Mouse (Mus musculus) thymus, adult 18-20 months (tissue): ENCODE results near the gene Tacc2.

ENCODE experiments used
- DNase-seq, 2 experiments: peaks; one replicate each; pipeline ENCODE4 v3.0.0; 2022; ENCODE audit warnings: mixed read lengths in 2 of 2

The Tacc2 gene

DNA sequence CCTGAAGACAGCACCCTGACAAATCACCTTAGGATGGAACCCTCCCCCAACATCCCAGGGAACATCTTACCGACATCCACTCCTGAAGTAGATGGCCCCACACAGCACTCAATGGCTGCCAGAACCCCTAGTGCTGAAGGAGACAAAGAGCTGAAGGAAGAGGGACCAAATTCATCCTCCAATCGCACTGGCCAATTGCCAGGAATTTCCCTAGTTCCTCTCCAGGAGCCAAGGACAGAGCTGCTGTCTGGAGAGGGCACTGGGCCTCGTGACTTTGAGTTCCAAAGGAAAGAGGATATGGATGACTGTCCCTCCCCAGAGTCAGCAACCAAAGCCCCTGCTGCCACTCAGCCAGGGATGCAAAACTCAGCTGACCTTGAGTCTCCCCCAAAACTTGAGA is 44.7 kb downstream of the Tacc2 start:
- no peak for DNase-seq

DNA sequence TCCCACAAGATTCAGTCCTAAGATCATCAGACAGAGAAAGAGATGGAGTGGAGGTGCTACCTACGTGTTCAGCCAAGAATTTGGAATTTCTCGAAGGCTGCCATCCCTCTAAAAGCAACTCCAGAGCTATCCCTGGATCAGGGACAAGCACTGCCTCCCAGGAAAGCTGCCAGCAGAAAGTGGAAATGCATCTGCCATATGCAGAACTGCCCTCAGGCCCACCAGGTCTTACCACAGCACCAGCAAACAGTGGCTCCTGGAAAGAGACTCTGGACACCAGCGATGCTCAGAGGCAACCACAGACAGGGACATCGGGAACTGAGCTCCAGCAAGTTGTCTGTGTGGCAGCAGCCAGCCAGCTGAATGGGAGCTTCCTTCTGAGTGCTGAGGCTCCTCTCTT is 45.1 kb downstream of the Tacc2 start:
- DNase-seq: no peak

- DNase-seq: no peak
These were observed 47.1 kb downstream of the Tacc2 start for GRCm38 (mm10) chr7:130624299-130624698.

GRCm38 (mm10) chr7:130625361-130625760 is 48.1 kb downstream of the Tacc2 start:
- DNase-seq: no peak

- no peak for DNase-seq
These were observed 51.4 kb downstream of the Tacc2 start for GRCm38 (mm10) chr7:130628601-130629000.

GRCm38 (mm10) chr7:130629999-130630398 is 52.8 kb downstream of the Tacc2 start:
- DNase-seq: no peak

DNA sequence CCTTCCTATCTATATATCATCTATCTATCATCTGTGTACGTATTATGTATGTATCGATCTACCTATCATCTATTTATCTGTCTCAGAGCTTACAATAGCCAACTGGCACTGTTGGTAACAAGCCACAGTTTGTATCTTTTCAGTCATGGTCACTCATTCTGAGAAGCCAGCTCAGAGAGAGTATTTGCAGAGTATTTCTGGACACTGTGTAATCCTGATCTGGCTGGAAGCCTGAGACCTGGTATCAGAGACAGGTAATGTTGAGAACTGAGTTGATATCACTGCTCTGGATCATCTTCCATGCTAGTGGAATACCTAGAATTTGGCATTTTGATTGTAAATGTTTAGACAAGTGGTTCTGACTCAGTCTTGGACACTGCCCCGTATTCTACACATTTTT is 53.7 kb downstream of the Tacc2 start:
- no peak for DNase-seq

- peak; percentile 52 to 65 for DNase-seq
These were observed 54.5 kb downstream of the Tacc2 start for GRCm38 (mm10) chr7:130631553-130632378.

- DNase-seq: no peak
These were observed 55.1 kb downstream of the Tacc2 start for GRCm38 (mm10) chr7:130632379-130632732.

- no peak for DNase-seq
These were observed 57.1 kb downstream of the Tacc2 start for GRCm38 (mm10) chr7:130634259-130634871.

- DNase-seq: no peak
These were observed 58.0 kb downstream of the Tacc2 start for GRCm38 (mm10) chr7:130635212-130635611.

GRCm38 (mm10) chr7:130636274-130636673 is 59.0 kb downstream of the Tacc2 start:
- no peak for DNase-seq

- no peak for DNase-seq
These were observed 59.7 kb downstream of the Tacc2 start for GRCm38 (mm10) chr7:130636902-130637301.

DNA sequence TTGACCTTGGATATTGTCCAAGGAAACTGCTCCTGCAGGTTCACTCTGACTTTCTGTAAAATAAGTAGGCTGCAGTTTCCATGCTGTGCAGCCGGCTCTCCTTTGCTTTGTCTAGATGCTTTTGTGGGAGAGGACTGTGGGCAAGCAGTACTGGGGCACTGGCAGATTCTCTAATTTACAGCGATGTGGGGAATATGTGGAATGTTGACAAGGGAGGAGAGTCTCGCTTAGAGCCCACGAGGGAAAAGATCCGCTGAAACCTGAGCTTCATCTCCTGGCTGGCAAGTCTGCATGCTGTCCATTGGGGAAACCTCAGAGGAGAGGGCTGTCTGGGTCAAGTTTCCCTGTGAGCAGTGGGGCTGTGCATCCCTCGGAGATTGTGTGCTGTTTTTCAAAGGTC is 60.6 kb downstream of the Tacc2 start:
- no peak for DNase-seq

DNA sequence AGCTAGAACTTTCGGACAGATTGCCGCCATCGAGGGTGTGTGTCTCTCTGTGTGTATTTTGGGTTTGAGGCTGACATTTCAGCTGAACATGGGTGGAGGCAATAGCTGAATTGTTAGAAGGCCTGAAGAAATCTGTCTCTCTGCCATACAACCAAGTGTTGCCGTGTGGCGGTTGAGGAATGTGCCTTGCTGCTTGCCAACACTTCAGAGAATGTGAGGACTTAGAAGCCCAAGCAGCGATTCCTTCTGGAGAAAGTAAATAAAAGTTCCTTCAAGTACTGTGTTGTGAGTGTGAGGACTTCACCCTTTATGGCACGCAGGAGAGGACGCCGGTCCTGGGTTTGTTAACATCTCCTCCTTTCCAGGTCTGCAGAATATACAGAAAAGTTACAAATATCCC is 63.4 kb downstream of the Tacc2 start:
- no peak for DNase-seq

DNA sequence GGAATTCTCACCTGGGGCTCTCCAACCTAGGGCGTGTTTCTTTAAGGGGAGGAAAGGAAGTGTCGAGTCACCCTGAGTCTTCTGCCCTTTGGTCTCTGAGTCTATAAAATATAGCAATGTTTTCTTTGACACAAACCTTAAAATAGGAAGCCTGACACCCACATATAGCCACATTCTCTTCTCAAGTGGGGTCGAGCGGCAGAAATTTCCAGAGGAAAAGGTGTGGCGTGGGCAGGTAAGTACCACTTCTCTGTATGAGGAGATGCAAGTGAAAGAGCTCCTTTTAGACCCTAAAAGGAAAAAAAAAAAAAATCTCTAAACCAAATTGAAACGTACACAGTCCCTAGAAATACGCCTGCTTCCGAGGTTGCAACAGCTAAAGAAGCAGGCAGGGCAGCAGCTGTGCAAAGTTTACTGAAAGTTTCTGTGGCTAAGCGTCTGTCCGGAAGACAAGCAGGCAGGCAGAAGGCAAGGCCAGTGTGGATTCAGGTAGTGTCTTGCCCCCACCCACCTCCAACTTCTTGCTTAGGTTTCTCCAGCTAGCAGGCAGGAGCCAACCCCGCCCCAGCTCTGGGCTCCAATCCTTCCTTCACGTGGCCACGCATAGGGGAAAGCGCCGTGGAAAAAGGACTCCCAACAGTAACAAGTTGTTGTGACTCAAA is 68.2 kb downstream of the Tacc2 start:
- DNase-seq: peak; percentile 26 to 51

GRCm38 (mm10) chr7:130645994-130646761 is 68.9 kb downstream of the Tacc2 start:
- DNase-seq: peak; percentile 39 to 47

DNA sequence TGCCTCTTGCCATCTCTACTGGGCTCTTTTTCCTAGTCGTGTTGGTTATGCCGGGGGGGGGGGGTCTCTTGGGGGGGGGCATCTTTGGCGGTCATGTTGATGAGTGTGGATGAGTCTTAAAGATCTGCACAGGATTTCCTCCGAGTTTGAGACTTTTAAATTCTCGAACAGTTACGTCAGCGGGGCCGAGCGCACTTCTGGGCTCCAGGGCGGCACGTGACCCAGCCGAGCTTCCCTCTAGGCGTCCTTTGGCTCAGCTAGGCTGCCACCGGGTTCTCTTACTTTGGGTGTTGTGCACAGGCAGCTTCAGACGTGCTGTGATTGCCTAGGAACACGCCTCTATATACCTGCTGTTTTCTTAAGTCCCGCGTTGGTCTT is 69.5 kb downstream of the Tacc2 start:
- DNase-seq: peak; percentile 52 to 54

DNA sequence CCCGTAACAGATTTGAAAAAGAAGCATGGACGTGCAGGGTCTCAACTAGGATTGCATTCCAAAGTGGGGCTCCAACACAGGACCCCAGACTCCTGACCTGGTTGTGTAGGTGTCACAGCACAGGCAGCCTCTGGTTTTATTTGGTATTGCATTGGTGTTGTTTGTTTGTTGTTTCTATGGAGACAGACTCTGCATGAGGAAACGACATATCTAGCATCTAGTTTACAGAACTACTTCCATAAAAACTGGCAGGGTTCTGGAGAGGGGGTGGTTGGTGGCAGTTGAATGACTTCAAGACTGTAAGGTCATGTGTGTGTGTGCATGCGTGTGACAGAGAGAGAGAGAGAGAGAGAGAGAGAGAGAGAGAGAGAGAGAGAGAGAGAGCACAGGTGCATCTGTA is 70.8 kb downstream of the Tacc2 start:
- DNase-seq: no peak

- no peak for DNase-seq
These were observed 72.0 kb downstream of the Tacc2 start for GRCm38 (mm10) chr7:130649257-130649656.

DNA sequence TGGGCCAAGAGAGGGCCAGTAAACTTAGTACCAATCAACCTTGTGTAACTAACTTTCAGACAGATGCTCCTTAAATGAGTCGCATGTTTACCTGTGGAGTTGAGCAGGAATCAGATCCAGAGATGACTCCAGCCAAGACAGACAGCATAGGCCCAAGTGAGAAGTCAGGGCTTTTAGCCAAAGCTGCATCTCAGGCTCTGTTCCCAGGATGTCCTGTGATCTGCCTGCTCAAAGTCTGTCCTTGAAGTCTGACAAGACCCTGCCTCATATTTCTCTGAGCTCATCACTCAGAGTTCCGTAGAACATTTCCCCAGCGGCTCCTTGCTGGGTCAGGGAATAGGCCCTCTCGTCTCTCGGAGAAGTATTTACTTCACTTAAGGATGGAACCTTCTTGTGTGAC is 73.4 kb downstream of the Tacc2 start:
- no peak for DNase-seq

DNA sequence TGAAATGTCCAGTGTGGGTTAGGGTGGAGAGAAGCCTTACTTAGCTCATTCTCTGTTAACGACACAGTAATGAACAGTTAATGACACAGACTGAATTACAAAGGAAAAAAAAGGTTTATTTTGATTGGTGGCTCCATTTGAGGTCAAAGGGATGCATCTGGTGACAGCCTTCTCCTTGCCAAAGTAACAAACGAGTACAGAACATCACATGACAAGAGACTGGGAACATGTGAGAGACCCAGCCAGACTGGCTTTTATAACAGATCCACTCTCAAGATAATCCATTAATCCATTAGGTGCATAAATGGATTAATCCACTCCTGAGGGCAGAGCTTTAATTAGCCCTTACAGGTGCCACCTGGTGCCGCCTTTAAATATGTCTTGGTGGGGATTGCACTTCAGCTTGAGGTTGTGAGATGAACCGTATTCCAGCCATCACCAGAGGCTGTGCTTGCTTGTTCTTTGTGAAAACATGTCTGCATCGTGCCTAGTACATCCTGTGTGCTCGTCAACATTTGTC is 75.9 kb downstream of the Tacc2 start:
- no peak for DNase-seq

- DNase-seq: no peak
These were observed 77.3 kb downstream of the Tacc2 start for GRCm38 (mm10) chr7:130654562-130654961.
